Mouse (Mus musculus) small intestine, adult 2 months (tissue): ENCODE measurements around the gene Disp3. TPM values are rescaled to one million over a fixed set of nuclear protein-coding genes. Genes with fewer than 3 reads are reported as not detected.

ENCODE experiments used
- H3K27ac ChIP-seq: fragments of 200-500 bp; 2 replicates; pipeline ENCODE4 v1.5.1; 2012; ENCODE audit warnings: low read depth, low read length, control low read depth, inconsistent platforms; ENCODE audit not compliant: insufficient read depth
- H3K27me3 ChIP-seq: fragments of 200-500 bp; 2 replicates; pipeline ENCODE4 v1.6.1; 2012; ENCODE audit warnings: mild to moderate bottlenecking, moderate library complexity, low read length, inconsistent platforms; ENCODE audit not compliant: control insufficient read depth, insufficient read depth
- H3K36me3 ChIP-seq: fragments of 200-500 bp; 2 replicates; pipeline ENCODE4 v1.6.1; 2012; ENCODE audit warnings: mild to moderate bottlenecking, low read length, control low read depth, inconsistent platforms; ENCODE audit not compliant: control insufficient read depth, insufficient read depth
- H3K4me1 ChIP-seq: fragments of 200-500 bp; 2 replicates; pipeline ENCODE4 v1.6.1; 2012; ENCODE audit warnings: low read length, inconsistent platforms, mixed read lengths; ENCODE audit not compliant: control insufficient read depth, insufficient read depth, insufficient read length
- H3K4me3 ChIP-seq: fragments of 200-500 bp; 2 replicates; pipeline ENCODE4 v1.5.1; 2012; ENCODE audit warnings: low read depth, mild to moderate bottlenecking, control low read depth, inconsistent platforms, low read length, moderate library complexity
- CTCF ChIP-seq: fragments of 200-500 bp; IDR thresholded peaks from 2 replicates; pipeline ENCODE4 v1.5.1; 2012; ENCODE audit warnings: low read depth, mild to moderate bottlenecking, control low read depth, inconsistent platforms, low read length, moderate library complexity, mixed read lengths; ENCODE audit not compliant: insufficient replicate concordance, insufficient read length; ENCODE audit errors: extremely low read depth
- POLR2A ChIP-seq: fragments of 200-500 bp; IDR thresholded peaks from 2 replicates; pipeline ENCODE4 v1.6.1; 2012; ENCODE audit warnings: low read depth, mild to moderate bottlenecking, control low read depth, inconsistent platforms, low read length, moderate library complexity
- WGBS: fragments of 180-500 bp; shearing (Covaris S2); methylation state at CpG from one replicate; pipeline ENCODE4 v1.1.7; 2018; 5-methylcytosine and 5-hydroxymethylcytosine counted together
- polyA plus RNA-seq: library from polyadenylated mRNA; depleted of rRNA; stranded (reverse); fragments of >200 nt; gene quantifications from 2 replicates; pipeline ENCODE4 v1.2.3, GENCODE M21; 2012

The Disp3 gene
- polyA plus RNA-seq, 1 experiment: 0.06 TPM

DNA sequence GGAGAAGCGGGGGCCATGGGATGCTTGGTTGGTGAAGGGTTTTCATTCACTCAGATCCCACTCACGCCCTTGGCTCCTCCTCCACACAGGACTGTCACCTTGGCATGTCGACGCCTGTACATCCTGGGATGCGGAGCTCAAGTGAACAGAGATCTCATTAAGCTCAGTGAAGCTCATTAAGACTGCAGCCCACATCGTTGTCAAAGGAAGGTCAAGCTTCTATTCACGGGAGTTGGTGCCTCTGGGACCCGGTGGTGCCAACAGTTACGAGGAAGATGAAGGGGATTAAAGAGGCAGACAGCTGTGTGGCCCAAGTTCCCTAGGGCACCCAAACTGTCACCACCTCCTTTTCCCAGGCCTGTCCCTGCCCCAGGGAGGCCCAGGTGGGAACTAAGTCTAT, 49.5 kb downstream of the Disp3 start:
- no peaks in the 10 kb centered on the region for H3K27me3 ChIP-seq
- H3K4me1 ChIP-seq: no peaks in the 10 kb centered on the region
- no peak overlapping the region for H3K4me3 ChIP-seq
- H3K36me3 ChIP-seq: no peaks in the 10 kb centered on the region
- 72% methylated on average over 9 of the region's 9 CpGs for WGBS
- H3K27ac ChIP-seq: no peak overlapping the region
- TF ChIP-seq CTCF: no peak
- no peak for TF ChIP-seq POLR2A

DNA sequence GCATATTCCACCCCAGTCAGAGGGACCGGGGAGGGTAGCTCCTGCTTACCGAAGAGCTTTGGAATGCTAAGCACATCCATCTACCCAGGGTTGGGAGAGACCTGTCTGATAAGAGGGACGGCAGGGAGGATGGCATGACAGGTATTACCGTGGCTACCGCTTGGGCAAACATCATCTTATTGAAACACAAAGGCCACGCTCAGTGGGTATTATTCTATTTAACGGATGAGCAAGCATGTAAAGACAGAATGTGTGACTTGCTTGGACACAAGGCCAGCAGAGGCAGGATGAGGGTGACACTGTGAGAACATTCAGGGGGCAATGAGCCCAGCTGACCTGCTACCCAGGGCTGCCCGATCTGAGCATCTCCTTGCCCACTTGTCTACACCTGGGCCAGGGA, 51.1 kb downstream of the Disp3 start:
- no peak overlapping the region for H3K4me3 ChIP-seq
- TF ChIP-seq POLR2A (no peak), CTCF (no peak)
- WGBS: 51% methylated on average over 8 of the region's 8 CpGs
- H3K27me3 ChIP-seq: no peaks in the 10 kb centered on the region
- H3K4me1 ChIP-seq: no peaks in the 10 kb centered on the region
- H3K36me3 ChIP-seq: no peaks in the 10 kb centered on the region
- H3K27ac ChIP-seq: no peak overlapping the region

DNA sequence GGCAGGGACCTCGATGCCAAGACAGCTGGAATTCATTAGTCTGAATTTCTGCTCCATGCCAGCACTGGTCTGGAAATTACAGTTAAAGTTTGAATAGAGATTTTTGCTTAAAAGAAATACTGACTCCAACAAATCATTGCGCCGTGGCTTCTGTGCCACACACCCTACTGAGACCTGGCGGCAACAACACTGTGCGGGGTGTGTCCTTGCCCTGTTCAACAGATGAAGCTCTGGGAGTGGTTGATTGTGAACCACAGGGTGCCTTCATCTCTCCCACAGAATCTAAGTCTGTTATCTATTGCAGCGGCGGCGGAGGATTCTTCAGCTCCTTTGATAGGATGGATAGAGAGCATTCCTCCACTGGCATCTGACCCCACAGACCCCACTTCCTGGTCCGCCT, 54.7 kb downstream of the Disp3 start:
- 73% methylated on average over 9 of the region's 9 CpGs for WGBS
- Histone ChIP-seq H3K4me3 (no peak overlapping the region), H3K27ac (no peak overlapping the region), H3K36me3 (no peaks in the 10 kb centered on the region), H3K4me1 (no peaks in the 10 kb centered on the region), H3K27me3 (no peaks in the 10 kb centered on the region)
- TF ChIP-seq POLR2A: no peak
- no peak for TF ChIP-seq CTCF

DNA sequence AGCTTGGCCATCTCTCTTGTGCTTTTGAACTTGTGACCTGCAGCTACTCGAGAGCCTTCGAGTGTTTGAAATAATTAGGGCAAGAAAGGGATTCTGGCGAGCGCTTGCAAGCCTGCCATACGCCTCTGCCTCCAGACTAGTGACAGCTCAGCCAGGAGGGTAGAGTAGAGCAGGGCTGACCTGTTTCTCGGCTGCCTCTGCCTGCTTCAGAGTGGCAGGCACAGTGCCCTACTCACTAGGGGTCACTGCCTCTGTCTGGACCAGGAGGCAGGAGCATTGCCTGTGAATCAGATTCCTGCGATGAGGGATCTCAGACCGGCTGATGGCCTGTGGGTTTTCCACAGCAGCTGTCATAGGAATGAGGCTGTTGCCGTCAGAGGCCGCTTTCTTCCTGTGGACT, 55.1 kb downstream of the Disp3 start:
- TF ChIP-seq POLR2A: no peak
- no peaks in the 10 kb centered on the region for H3K4me1 ChIP-seq
- H3K27me3 ChIP-seq: no peaks in the 10 kb centered on the region
- no peak overlapping the region for H3K27ac ChIP-seq
- H3K36me3 ChIP-seq: no peaks in the 10 kb centered on the region
- H3K4me3 ChIP-seq: no peak overlapping the region
- 62% methylated on average over 10 of the region's 10 CpGs for WGBS

DNA sequence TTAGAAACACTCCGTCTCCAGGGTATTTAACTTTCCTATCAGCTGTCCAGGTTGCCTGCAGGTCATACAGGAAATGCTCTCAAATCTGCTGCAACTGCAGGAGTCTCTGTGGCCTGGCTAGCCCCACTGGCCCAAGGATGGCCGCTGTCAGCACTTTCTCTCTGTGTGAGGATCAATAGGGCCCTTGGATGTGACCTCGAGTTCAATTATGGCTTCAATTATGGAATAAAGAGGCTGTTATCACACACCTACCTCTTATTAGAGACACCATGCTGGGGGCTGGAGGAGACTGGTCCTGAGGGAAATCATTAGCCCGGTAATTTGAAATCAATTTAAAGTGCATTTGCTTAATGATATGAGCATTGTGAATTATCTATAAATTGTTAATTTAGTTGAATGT, 55.6 kb downstream of the Disp3 start:
- Histone ChIP-seq H3K27me3 (no peaks in the 10 kb centered on the region), H3K4me3 (no peak overlapping the region), H3K27ac (no peak overlapping the region), H3K4me1 (no peaks in the 10 kb centered on the region), H3K36me3 (no peaks in the 10 kb centered on the region)
- TF ChIP-seq POLR2A: no peak
- TF ChIP-seq CTCF: no peak
- WGBS: 62% methylated on average over 4 of the region's 4 CpGs

DNA sequence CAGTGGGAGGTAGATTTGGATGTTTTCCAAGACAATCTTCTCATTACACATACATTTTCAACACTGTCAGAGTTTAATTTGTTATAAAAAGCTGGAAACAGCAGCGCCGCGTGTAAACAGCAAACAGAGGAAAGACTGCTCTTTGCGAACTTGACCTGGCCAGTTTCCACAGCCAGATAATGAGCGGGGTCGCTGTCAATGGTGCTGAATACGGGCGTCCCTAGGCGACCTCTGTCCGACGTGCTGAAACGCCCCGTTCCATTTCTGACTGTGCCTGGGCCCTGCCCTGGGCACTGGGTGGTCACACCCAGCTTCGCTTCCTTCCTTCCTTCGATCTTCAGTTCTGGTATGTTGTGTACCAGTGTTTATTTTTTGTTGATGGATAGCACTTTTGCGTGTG, 58.1 kb downstream of the Disp3 start:
- no peak overlapping the region for H3K27ac ChIP-seq
- H3K4me1 ChIP-seq: no peaks in the 10 kb centered on the region
- no peak overlapping the region for H3K4me3 ChIP-seq
- H3K36me3 ChIP-seq: no peaks in the 10 kb centered on the region
- WGBS: 7% methylated on average over 16 of the region's 16 CpGs
- TF ChIP-seq POLR2A (no peak), CTCF (no peak)
- no peaks in the 10 kb centered on the region for H3K27me3 ChIP-seq

DNA sequence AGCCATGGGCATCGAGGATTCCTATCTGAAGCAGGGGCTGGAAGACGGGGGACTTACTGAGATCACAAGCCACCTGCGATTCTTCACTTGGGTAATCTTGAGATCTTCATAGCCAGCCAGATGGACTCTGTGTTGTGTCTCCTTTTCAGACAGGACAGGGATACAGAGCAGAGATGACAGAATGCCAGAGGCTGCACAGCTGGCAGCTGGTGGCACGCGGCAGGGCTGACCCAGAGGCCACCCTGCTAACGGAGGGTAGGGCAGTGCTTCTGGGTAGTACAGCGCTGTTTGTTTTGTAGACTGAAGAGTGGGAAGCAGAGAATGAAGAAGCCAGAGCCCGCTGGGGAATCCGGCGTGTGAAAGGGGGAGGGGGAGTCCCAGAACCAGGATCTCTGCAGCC, 64.8 kb downstream of the Disp3 start:
- 32% methylated on average over 10 of the region's 10 CpGs for WGBS
- no peaks in the 10 kb centered on the region for H3K27me3 ChIP-seq
- no peak for TF ChIP-seq CTCF
- TF ChIP-seq POLR2A: no peak

DNA sequence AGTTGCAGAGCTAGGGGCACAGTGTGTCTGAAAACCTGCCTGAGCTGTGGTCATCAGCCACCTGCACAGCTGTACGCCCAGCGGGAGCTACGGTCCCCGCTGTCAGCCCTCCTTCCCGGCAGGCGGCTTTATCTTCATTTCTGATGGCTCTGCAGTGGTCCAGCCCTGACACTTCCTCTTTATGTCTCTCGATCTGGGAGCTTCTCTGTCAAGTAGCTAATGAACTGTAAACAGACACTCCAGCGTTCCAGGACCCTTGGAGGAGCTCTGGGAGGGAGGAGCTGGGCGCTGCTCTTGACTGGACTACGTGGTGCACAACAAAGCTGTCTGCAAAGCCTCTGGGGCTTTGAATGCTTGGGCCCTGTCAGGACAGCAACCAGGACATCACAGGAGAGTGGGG, 67.1 kb downstream of the Disp3 start:
- Histone ChIP-seq H3K27ac (no peak overlapping the region), H3K4me1 (no peaks in the 10 kb centered on the region), H3K4me3 (no peak overlapping the region), H3K36me3 (no peaks in the 10 kb centered on the region), H3K27me3 (no peaks in the 10 kb centered on the region)
- WGBS: 10% methylated on average over 10 of the region's 10 CpGs
- TF ChIP-seq POLR2A (no peak), CTCF (no peak)

More for the DNA sequence above, 64.8 kb downstream of the Disp3 start:
- no peak overlapping the region for H3K27ac ChIP-seq
- no peaks in the 10 kb centered on the region for H3K36me3 ChIP-seq
- H3K4me3 ChIP-seq: no peak overlapping the region
- no peaks in the 10 kb centered on the region for H3K4me1 ChIP-seq
